Comparison of ENCODE assay signal across 9 mouse cellular contexts in the genomic region with DNA sequence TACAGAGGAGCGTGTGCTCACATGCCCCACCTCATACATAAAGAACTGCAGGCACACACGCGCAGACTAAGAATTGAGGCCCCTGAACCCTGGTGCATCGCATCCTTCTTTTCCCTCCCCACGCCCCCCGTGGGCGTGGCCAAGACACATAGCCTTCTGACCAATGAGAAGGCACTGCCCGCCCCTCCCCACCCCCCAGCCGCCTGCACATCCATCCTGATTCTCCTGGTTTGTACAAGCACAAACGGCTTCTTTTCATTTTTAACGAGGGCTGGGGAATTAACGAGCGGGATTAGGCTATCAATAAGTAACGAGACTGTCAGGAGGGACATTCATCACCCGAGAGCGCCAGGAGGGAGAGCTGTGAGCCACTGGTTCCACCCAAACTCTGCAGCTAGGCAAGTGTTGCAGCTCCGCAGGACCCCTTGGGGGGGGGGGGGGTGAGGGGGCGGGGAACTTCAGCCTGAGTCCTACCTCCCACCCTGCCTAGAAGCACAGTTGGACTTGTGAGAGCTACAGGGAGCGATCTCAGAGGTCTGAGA. TPM values are rescaled to one million over a fixed set of nuclear protein-coding genes. Genes with fewer than 3 reads are reported as not detected.
DNase-seq lines count a peak whose midpoint lies in the region; ATAC-seq lines count a peak whose summit lies in the region.
"Had no signal": no experiment of that assay in that cellular context is flagged by ENCODE, and none has a peak within 500 bp of the region (broad histone marks: within the 10 kb centered on the region; RNA-seq: fewer than 3 reads in every experiment).

No protein-coding gene starts in this region.

- DNase-seq in cerebellum, postnatal 10 days: peak; percentile 68 to 81
- DNase-seq in brain, embryonic 18.5 days (ENCODE audit: low read depth, low spot score): peak; percentile 64
- DNase-seq in midbrain, embryonic 11.5 days (ENCODE audit: low spot score, missing footprints): peak; percentile 98
- DNase-seq in layer of hippocampus, adult 11-12 months (ENCODE audit: low spot score): no peak
- DNase-seq in lung, postnatal 25 days (ENCODE audit: low spot score): no peak
- no peak for DNase-seq in layer of hippocampus, adult 9-11 months

- H3K4me1 ChIP-seq in hindbrain, embryonic 15.5 days (replicated peaks): peaks cover 29% of the 10 kb centered on the region
- H3K4me1 ChIP-seq in midbrain, embryonic 11.5 days (ENCODE audit: control insufficient read depth, insufficient read depth, low read length): peaks cover 16% of the 10 kb centered on the region

- H3K27ac ChIP-seq in hindbrain, embryonic 15.5 days (replicated peaks): no peak overlapping the region; the same call in 1 of the 2 replicates
- peak overlapping the region; percentile 22 for H3K27ac ChIP-seq in midbrain, embryonic 11.5 days (ENCODE audit: low read depth, low read length)
- H3K27ac ChIP-seq: macrophage had no signal

- no peaks in the 10 kb centered on the region for H3K27me3 ChIP-seq in hindbrain, embryonic 15.5 days
- H3K27me3 ChIP-seq in midbrain, embryonic 11.5 days (ENCODE audit: control insufficient read depth, insufficient read depth, low read length): no peaks in the 10 kb centered on the region

- H3K4me2 ChIP-seq in hindbrain, embryonic 15.5 days: peak overlapping the region; percentile 48
- H3K4me2 ChIP-seq in midbrain, embryonic 11.5 days: peak overlapping the region; percentile 47

- no peak for ATAC-seq in cerebellum, adult (ENCODE audit: insufficient number of reproducible peaks, low FRiP score, low TSS enrichment)
- peak; percentile 76 for ATAC-seq in hindbrain, embryonic 15.5 days (ENCODE audit: low FRiP score, low read depth)
- peak; percentile 90 for ATAC-seq in midbrain, embryonic 11.5 days (ENCODE audit: low FRiP score)

- 0 out of 2 replicates have a peak overlapping the region, but pooled peaks have one; percentile 21 for H3K9ac ChIP-seq in hindbrain, embryonic 15.5 days
- peak overlapping the region; percentile 49 for H3K9ac ChIP-seq in midbrain, embryonic 11.5 days (ENCODE audit: low read length)

- no peaks in the 10 kb centered on the region for H3K9me3 ChIP-seq in hindbrain, embryonic 15.5 days
- H3K9me3 ChIP-seq in midbrain, embryonic 11.5 days (ENCODE audit: control insufficient read depth, low read length): no peaks in the 10 kb centered on the region

- no peaks in the 10 kb centered on the region for H3K36me3 ChIP-seq in hindbrain, embryonic 15.5 days
- no peaks in the 10 kb centered on the region for H3K36me3 ChIP-seq in midbrain, embryonic 11.5 days (ENCODE audit: control insufficient read depth, insufficient read depth, low read length)

- 3% methylated on average over 18 of the region's 19 CpGs for WGBS in hindbrain, embryonic 15.5 days
- under 1% methylated on average over 16 of the region's 19 CpGs for WGBS in midbrain, embryonic 11.5 days

- peak overlapping the region; percentile 23 for H3K4me3 ChIP-seq in hindbrain, embryonic 15.5 days
- peak overlapping the region; percentile 19 for H3K4me3 ChIP-seq in midbrain, embryonic 11.5 days (ENCODE audit: low read depth, low read length)

RNA-seq across cellular contexts. Expression of gene Syt7, which starts 24.9 kb away (rescaled TPM):
- polyA plus RNA-seq in hindbrain, embryonic 15.5 days (2015; fragmentation: Nextera tagmentation; extraction: Ambion mirVana): 17.4 and 21.0 TPM in 2 replicates
- polyA plus RNA-seq in midbrain, embryonic 11.5 days (2014; fragmentation: Nextera tagmentation; extraction: Ambion mirVana): 3.0 and 3.9 TPM in 2 replicates
- polyA plus RNA-seq: macrophage had no signal

RNA-seq across cellular contexts. Expression of gene Lrrc10b, which starts 43.5 kb away (rescaled TPM):
- polyA plus RNA-seq in hindbrain, embryonic 15.5 days (2015; fragmentation: Nextera tagmentation; extraction: Ambion mirVana): 0.98 and 1.5 TPM in 2 replicates
- 0.55 and 0.59 TPM in 2 replicates for polyA plus RNA-seq in midbrain, embryonic 11.5 days (2014; fragmentation: Nextera tagmentation; extraction: Ambion mirVana)

Comparison
In these comparisons a context has a peak if more than half of its experiments do, and no peak if none do; other contexts are left out.
1. DNase-seq: peak in cerebellum, postnatal 10 days (2 of 2), brain, embryonic 18.5 days (single experiment) and midbrain, embryonic 11.5 days (single experiment); none in layer of hippocampus, adult 11-12 months (single experiment), lung, postnatal 25 days (single experiment) and layer of hippocampus, adult 9-11 months (single experiment).